7 mouse cellular contexts compared by ENCODE assay signal in the genomic region with DNA sequence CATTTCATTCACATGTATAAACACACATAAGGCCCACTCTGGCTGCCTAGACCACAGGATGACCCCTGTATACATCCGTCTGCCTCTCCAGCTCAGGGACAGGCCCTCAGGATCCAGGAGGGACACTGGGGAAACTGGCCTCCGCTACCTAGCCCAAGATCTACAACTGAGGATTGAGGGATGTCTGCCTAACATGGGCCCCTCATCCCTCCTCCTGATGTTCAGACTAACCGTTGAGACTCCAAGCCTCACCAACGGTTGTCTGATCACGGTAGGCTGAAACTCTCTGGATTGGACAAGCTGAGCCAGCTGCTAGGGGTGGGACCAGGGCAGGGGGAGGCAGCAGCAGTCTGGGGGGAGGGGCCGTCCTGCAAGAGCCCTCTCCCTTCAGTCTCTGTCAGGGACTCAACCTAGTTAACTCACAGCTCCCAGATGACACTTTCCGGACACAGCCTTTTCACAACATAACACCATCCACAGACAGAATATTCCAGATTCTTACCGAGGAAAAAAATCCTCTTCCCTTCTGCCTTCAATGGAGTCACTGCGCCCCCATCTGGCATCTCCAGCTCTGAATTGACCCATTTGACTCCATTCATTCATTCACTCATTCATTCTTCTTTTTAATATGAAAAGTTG. TPM values are rescaled to one million over a fixed set of nuclear protein-coding genes. Genes with fewer than 3 reads are reported as not detected.
DNase-seq lines count a peak whose midpoint lies in the region; ATAC-seq and TF ChIP-seq lines count a peak whose summit lies in the region.

No protein-coding gene starts in this region.

- no peak overlapping the region for H3K4me2 ChIP-seq in intestine, postnatal 0 days (replicated peaks; ENCODE audit: low read depth)
- H3K4me2 ChIP-seq in intestine, embryonic 15.5 days (replicated peaks): no peak overlapping the region

- TF ChIP-seq CTCF in intestine, postnatal 0 days (IDR thresholded peaks at IDR 0.05; ENCODE audit: low read depth): peak; percentile 73
- TF ChIP-seq CTCF in E14TG2a.4 (conservative IDR thresholded peaks at IDR 0.05; ENCODE audit: low read length) (peak; percentile 20), MEL (IDR thresholded peaks at IDR 0.05 in 2 of 3, conservative IDR thresholded peaks at IDR 0.05 in 1 of 3; ENCODE audit: control insufficient read depth in 1 of 3, insufficient read depth in 1 of 3, low read depth in 2 of 3, low read length in 3 of 3, poor library complexity in 1 of 3, severe bottlenecking in 1 of 3) (peak in 2 of 3 experiments; percentile 15 to 32; a peak in 2 of 6 replicates)
- no peak for TF ChIP-seq CTCF in thymus, adult 2 months (IDR thresholded peaks at IDR 0.05; ENCODE audit: borderline replicate concordance, control insufficient read depth, extremely low read depth, insufficient read depth, low read length, poor library complexity)

- TF ChIP-seq POLR2A in MEL (IDR thresholded peaks at IDR 0.05; ENCODE audit: control insufficient read depth in 1 of 2, insufficient read depth in 1 of 2, low read depth in 1 of 2, low read length in 2 of 2, poor library complexity in 1 of 2): no peak
- TF ChIP-seq POLR2A in thymus, adult 2 months (IDR thresholded peaks at IDR 0.05; ENCODE audit: control insufficient read depth, extremely low read depth, insufficient read depth, low read length, poor library complexity): no peak

- ATAC-seq in intestine, postnatal 0 days: no peak
- no peak for ATAC-seq in intestine, embryonic 15.5 days

- H3K9ac ChIP-seq in intestine, postnatal 0 days (ENCODE audit: low read depth, low read length): no peak overlapping the region
- no peak overlapping the region for H3K9ac ChIP-seq in intestine, embryonic 15.5 days
- no peak overlapping the region for H3K9ac ChIP-seq in MEL (ENCODE audit: control insufficient read depth, low read depth, low read length, poor library complexity, severe bottlenecking)

- TF ChIP-seq RAD21 in MEL (IDR thresholded peaks at IDR 0.05; ENCODE audit: low read depth, low read length): peak; percentile 32

- no peaks in the 10 kb centered on the region; the same call in 1 of the 2 replicates for H3K79me2 ChIP-seq in MEL (ENCODE audit: control insufficient read depth, insufficient read depth, low read length, poor library complexity)

- H3K27ac ChIP-seq in intestine, postnatal 0 days (ENCODE audit: low read depth, low read length): no peak overlapping the region
- no peak overlapping the region for H3K27ac ChIP-seq in intestine, embryonic 15.5 days
- no peak overlapping the region for H3K27ac ChIP-seq in MEL (ENCODE audit: control insufficient read depth, low read depth, low read length)
- H3K27ac ChIP-seq in thymus, adult 2 months (ENCODE audit: control insufficient read depth, insufficient read depth, low read length): no peak overlapping the region

- TF ChIP-seq EP300 in MEL (IDR thresholded peaks at IDR 0.05; ENCODE audit: low read depth in 1 of 2, low read length in 2 of 2): no peak

- DNase-seq in MEL (ENCODE audit: low read depth, low spot score): no peak
- DNase-seq in kidney, postnatal 36 days: peak; percentile 70 to 79
- DNase-seq in thymus, postnatal 0 days (ENCODE audit: low spot score): no peak
- no peak for DNase-seq in thymus, adult 2 months

- no peaks in the 10 kb centered on the region for H3K9me3 ChIP-seq in intestine, postnatal 0 days (ENCODE audit: control insufficient read depth)
- H3K9me3 ChIP-seq in intestine, embryonic 15.5 days: no peaks in the 10 kb centered on the region
- H3K9me3 ChIP-seq in E14TG2a.4 (ENCODE audit: low read length) (no peaks in the 10 kb centered on the region), MEL (replicated peaks; ENCODE audit: insufficient read depth, low read length) (no peaks in the 10 kb centered on the region)

- no peaks in the 10 kb centered on the region for H3K36me3 ChIP-seq in intestine, postnatal 0 days (ENCODE audit: control insufficient read depth, insufficient read depth)
- H3K36me3 ChIP-seq in intestine, embryonic 15.5 days: no peaks in the 10 kb centered on the region
- H3K36me3 ChIP-seq in E14TG2a.4 (ENCODE audit: insufficient read depth, low read length): no peaks in the 10 kb centered on the region
- H3K36me3 ChIP-seq in MEL (ENCODE audit: control insufficient read depth in 1 of 2, insufficient read depth in 2 of 2, low read length in 2 of 2): no peaks in the 10 kb centered on the region
- H3K36me3 ChIP-seq in thymus, adult 2 months (ENCODE audit: control insufficient read depth, insufficient read depth, low read length): no peaks in the 10 kb centered on the region

- no peaks in the 10 kb centered on the region; the same call in 1 of the 2 replicates for H3K4me1 ChIP-seq in intestine, postnatal 0 days (replicated peaks; ENCODE audit: control insufficient read depth, insufficient read depth, low read length)
- peaks cover 15% of the 10 kb centered on the region for H3K4me1 ChIP-seq in intestine, embryonic 15.5 days (replicated peaks)
- H3K4me1 ChIP-seq in E14TG2a.4 (replicated peaks; ENCODE audit: low read depth, low read length) (peaks cover 49% of the 10 kb centered on the region), MEL (ENCODE audit: control insufficient read depth in 1 of 2, insufficient read depth in 2 of 2, low read length in 2 of 2) (peaks cover 0 to 2% of the 10 kb centered on the region in 2 experiments; a peak in 1 of 4 replicates)
- peaks cover 17% of the 10 kb centered on the region for H3K4me1 ChIP-seq in thymus, adult 2 months (replicated peaks; ENCODE audit: control insufficient read depth, insufficient read depth, low read length)

- no peak overlapping the region for H3K4me3 ChIP-seq in intestine, postnatal 0 days (ENCODE audit: low read depth, low read length)
- H3K4me3 ChIP-seq in intestine, embryonic 15.5 days (replicated peaks): no peak overlapping the region
- H3K4me3 ChIP-seq in E14TG2a.4 (replicated peaks; ENCODE audit: low read length): no peak overlapping the region
- H3K4me3 ChIP-seq in MEL (ENCODE audit: control insufficient read depth in 1 of 2, insufficient read depth in 1 of 2, low read depth in 2 of 2, low read length in 2 of 2): no peak overlapping the region
- H3K4me3 ChIP-seq in thymus, adult 2 months (ENCODE audit: control insufficient read depth, insufficient read depth, low read length): no peak overlapping the region

- 39% methylated on average over 9 of the region's 9 CpGs for WGBS in intestine, postnatal 0 days
- 25% methylated on average over 9 of the region's 9 CpGs for WGBS in intestine, embryonic 15.5 days
- WGBS in thymus, adult 2 months: 67% methylated on average over 9 of the region's 9 CpGs

- H3K27me3 ChIP-seq in intestine, postnatal 0 days (replicated peaks; ENCODE audit: control insufficient read depth, insufficient read depth, low read length): peaks cover 26% of the 10 kb centered on the region
- peaks cover 20% of the 10 kb centered on the region for H3K27me3 ChIP-seq in intestine, embryonic 15.5 days (replicated peaks)
- H3K27me3 ChIP-seq in E14TG2a.4 (ENCODE audit: insufficient read depth, low read length): peaks cover 58% of the 10 kb centered on the region
- H3K27me3 ChIP-seq in MEL (ENCODE audit: control insufficient read depth in 1 of 2, insufficient read depth in 2 of 2, low read length in 2 of 2): 0 out of 4 replicates have a peak, but pooled peaks cover 0 to 1% of the 10 kb centered on the region in 2 experiments
- H3K27me3 ChIP-seq in thymus, adult 2 months (ENCODE audit: control insufficient read depth, insufficient read depth, low read length): peaks cover 16% of the 10 kb centered on the region; the same call in 1 of the 2 replicates

TF ChIP-seq in MEL, 35 proteins besides CTCF, POLR2A, EP300 and RAD21:
- TF ChIP-seq SMC3 (IDR thresholded peaks at IDR 0.05; ENCODE audit: low read depth, low read length) (peak; percentile 14; the same call in 1 of the 2 replicates), NRF1 (IDR thresholded peaks at IDR 0.05; ENCODE audit: insufficient read depth, low read depth, low read length, poor library complexity, severe bottlenecking) (no peak)

RNA-seq across cellular contexts. Expression of a gene that starts 4.0 kb away (rescaled TPM):
- polyA plus RNA-seq in intestine, postnatal 0 days (2015; fragmentation: Nextera tagmentation; extraction: Ambion mirVana): 2.3 TPM in 2 replicates
- 4.6 and 4.9 TPM in 2 replicates for polyA plus RNA-seq in intestine, embryonic 15.5 days (2015; fragmentation: Nextera tagmentation; extraction: Ambion mirVana)
- 3.1 and 3.4 TPM in 2 replicates for total RNA-seq in MEL (2012; rRNA removed)
- polyA plus RNA-seq in MEL (2012; ENCODE audit: insufficient read depth in 1 of 2, insufficient read length in 2 of 2, low read depth in 1 of 2, low replicate concordance in 2 of 2, missing spikeins in 1 of 2): 1 to 10 TPM in 1 of 2 experiments, not detected in 1; 6.8 TPM
- 0.27 and 0.74 TPM in 2 replicates for polyA plus RNA-seq in thymus, postnatal 0 days (2015; fragmentation: Nextera tagmentation; extraction: Ambion mirVana)
- polyA plus RNA-seq in thymus, adult 2 months (2012; rRNA removed): 1.4 and 1.6 TPM in 2 replicates

RNA-seq across cellular contexts. Expression of a gene that starts 9.2 kb away (rescaled TPM):
- 27.3 and 27.6 TPM in 2 replicates for polyA plus RNA-seq in intestine, postnatal 0 days (2015; fragmentation: Nextera tagmentation; extraction: Ambion mirVana)
- polyA plus RNA-seq in intestine, embryonic 15.5 days (2015; fragmentation: Nextera tagmentation; extraction: Ambion mirVana): 72.6 and 77.4 TPM in 2 replicates
- 71.5 and 92.1 TPM in 2 replicates for total RNA-seq in MEL (2012; rRNA removed)
- polyA plus RNA-seq in MEL (2012; ENCODE audit: insufficient read depth in 1 of 2, insufficient read length in 2 of 2, low read depth in 1 of 2, low replicate concordance in 2 of 2, missing spikeins in 1 of 2): 100 to 1,000 TPM in 1 of 2 experiments, not detected in 1; 137 TPM
- 36.9 and 40.5 TPM in 2 replicates for polyA plus RNA-seq in thymus, postnatal 0 days (2015; fragmentation: Nextera tagmentation; extraction: Ambion mirVana)
- polyA plus RNA-seq in thymus, adult 2 months (2012; rRNA removed): 26.4 and 29.9 TPM in 2 replicates

RNA-seq across cellular contexts. Expression of a gene that starts 39.3 kb away (rescaled TPM):
- 36.2 and 38.3 TPM in 2 replicates for polyA plus RNA-seq in intestine, postnatal 0 days (2015; fragmentation: Nextera tagmentation; extraction: Ambion mirVana)
- 86.6 and 92.6 TPM in 2 replicates for polyA plus RNA-seq in intestine, embryonic 15.5 days (2015; fragmentation: Nextera tagmentation; extraction: Ambion mirVana)
- total RNA-seq in MEL (2012; rRNA removed): 53.7 and 60.2 TPM in 2 replicates
- polyA plus RNA-seq in MEL (2012; ENCODE audit: insufficient read depth in 1 of 2, insufficient read length in 2 of 2, low read depth in 1 of 2, low replicate concordance in 2 of 2, missing spikeins in 1 of 2): 100 to 1,000 TPM in 1 of 2 experiments, not detected in 1; 163 TPM
- polyA plus RNA-seq in thymus, postnatal 0 days (2015; fragmentation: Nextera tagmentation; extraction: Ambion mirVana): 119 and 123 TPM in 2 replicates
- 76.8 and 90.4 TPM in 2 replicates for polyA plus RNA-seq in thymus, adult 2 months (2012; rRNA removed)

Comparison
In these comparisons a context has a peak if more than half of its experiments do, and no peak if none do; other contexts are left out.
1. DNase-seq: peak in kidney, postnatal 36 days (2 of 2); none in MEL (single experiment), thymus, postnatal 0 days (single experiment) and thymus, adult 2 months (single experiment).